Mouse (Mus musculus) CD4-positive, CD25-positive, alpha-beta regulatory T cell, adult 2 months (primary cell): ENCODE data around the gene A930009A15Rik.

Experiments
- DNase-seq: peaks from one replicate; pipeline ENCODE4 v3.0.0-alpha.2; 2012; ENCODE audit warnings: low read depth, low spot score

Gene A930009A15Rik

GRCm38 (mm10) chr10:115569712-115570491 lies at the start of gene A930009A15Rik:
Gene A930009A15Rik, plus strand, starts transcription at chr10:115569986.
- no peak for DNase-seq

GRCm38 (mm10) chr10:115520200-115521080 lies 49.3 kb upstream of the A930009A15Rik start:
- DNase-seq = no peak

DNA sequence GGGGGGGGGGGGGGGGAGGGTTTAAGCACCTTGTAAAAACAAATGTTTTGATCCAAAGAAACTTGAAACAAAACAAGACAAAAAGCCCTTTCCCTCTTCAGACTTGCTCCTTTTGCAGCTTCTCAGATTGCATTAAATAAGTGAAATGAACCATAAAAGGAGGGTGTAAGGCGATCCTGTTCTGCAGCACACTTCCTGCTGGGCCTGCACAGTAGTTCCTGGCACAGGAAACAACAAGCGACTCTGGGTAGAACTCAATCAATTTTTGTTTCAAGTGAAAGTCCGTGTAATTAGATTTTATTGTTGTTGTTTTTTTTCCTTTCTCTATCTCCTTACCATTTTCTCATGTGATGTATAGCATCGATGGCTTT lies 48.7 kb upstream of the A930009A15Rik start:
- DNase-seq = no peak

DNA sequence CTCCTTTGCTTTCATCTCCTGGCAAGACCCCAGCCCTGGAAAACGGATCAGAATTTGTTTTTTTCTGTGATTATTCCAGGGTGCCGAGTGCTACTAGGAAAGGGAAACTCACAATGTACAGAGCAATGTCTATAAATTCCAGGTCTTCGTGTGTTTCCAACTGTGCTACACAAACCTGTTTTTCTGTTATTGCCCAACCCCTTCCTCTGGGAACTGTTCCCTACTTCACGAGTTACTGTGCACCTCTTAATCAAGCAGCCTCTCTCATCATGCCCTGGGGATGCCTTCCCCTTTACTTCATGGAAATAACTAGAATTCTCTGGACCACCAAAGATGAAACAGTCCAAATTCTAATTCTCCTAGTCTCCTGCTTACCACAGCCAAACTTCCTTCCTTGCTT lies 40.9 kb upstream of the A930009A15Rik start:
- DNase-seq = no peak

- DNase-seq = no peak
Measured at GRCm38 (mm10) chr10:115529768-115530167, 40.0 kb upstream of the A930009A15Rik start.

GRCm38 (mm10) chr10:115530746-115531145 lies 39.0 kb upstream of the A930009A15Rik start:
- no peak for DNase-seq

DNA sequence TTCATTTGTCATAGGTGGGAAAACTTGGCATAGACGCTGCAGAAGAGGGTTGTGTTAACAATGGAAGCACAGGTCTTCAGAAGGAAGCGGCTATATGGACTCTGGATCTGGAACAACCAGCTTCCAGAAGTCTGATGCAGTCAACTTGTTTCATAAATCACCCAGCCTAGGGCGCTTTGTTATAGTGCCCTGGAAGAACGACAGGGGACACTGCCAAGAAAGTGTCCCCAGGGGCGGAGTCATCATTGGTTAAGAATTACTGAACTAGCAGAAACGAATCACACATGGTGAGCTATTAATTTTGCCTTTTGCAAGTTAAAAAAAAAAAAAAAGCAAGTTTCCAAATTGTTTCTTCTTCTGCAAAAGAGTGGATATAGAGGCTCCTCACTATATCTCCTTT lies 26.9 kb upstream of the A930009A15Rik start:
- DNase-seq = no peak

- DNase-seq = no peak
Measured at GRCm38 (mm10) chr10:115550253-115550652, 19.5 kb upstream of the A930009A15Rik start.

DNA sequence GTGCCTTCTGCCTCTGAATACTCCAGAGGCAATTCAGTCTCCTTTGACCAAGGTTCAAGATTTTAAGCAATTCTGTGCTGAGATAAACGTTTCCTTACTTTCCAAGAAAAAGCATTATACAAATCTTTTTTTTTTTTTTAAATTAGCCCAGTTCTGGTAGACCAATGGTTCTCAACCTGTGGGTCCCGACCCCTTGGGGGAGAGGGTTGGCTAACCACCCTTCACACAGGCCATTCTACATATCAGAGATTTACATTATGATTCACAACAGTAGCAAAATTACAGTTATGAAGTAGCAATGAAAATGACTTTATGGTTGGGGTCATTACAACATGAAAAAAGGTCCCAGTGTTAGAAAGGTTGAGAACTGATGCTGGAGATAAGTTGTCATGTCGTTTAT lies 18.7 kb upstream of the A930009A15Rik start:
- no peak for DNase-seq

DNA sequence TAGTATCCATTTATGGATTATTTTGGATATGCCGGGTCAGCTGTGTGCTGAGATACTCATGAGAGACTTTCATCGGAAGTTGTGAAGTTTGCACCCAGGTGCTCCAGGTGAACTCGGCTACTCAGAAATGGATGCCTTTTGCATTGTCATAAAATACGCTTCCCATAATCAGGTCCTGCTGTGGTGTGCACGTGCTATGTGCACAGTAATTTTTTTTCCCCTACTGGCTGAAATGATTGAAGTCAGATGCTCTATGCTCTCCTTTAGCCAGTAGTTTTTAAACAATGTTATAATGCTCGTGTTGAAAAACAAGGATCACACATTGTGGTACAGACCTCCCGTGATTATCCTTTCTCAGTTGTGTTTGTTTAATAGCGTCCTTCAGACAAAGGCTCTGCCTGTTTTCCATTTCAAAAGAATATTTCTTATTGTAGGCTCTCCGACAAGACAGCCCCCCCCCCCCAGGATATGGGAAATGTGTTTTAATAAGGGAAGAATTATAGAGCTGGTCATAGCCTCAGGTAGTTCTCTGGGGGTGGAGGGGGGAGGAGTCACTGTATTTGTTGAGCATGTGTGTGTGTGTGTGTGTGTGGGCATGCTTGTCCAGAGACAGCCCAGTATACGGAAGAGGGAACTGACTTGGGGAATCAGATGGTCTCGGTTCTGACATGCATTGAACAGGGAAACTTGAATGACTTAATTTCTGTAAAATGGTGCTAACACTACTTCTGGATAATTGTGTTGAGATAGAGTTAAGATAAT lies 16.3 kb upstream of the A930009A15Rik start:
- DNase-seq = no peak

- DNase-seq = no peak
Measured at GRCm38 (mm10) chr10:115555191-115555765, 14.5 kb upstream of the A930009A15Rik start.

DNA sequence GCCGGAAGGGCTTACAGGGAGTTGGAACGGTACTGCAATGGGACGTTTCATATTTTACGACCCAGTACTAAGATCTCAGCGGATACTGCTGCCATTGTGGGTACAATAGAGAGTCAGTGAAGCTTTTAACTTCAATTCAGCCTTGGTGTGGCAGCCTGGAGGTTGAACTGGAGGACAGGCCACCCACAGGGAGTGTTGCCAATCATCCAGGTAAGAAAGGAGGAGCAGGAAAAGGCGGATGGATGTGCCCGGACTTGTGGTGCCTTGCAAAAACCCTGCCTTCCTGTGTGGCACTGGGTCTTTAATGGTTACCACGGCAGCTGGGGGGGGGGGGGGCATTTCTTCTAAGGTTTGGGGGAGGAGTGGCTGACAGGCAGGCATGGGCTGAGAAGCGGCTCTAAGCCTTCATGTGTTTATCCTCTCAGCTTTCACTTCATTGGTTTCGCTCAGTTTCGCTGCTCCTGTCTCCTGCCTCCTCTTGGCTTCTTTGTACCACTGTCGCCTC lies 13.0 kb upstream of the A930009A15Rik start:
- no peak for DNase-seq

DNA sequence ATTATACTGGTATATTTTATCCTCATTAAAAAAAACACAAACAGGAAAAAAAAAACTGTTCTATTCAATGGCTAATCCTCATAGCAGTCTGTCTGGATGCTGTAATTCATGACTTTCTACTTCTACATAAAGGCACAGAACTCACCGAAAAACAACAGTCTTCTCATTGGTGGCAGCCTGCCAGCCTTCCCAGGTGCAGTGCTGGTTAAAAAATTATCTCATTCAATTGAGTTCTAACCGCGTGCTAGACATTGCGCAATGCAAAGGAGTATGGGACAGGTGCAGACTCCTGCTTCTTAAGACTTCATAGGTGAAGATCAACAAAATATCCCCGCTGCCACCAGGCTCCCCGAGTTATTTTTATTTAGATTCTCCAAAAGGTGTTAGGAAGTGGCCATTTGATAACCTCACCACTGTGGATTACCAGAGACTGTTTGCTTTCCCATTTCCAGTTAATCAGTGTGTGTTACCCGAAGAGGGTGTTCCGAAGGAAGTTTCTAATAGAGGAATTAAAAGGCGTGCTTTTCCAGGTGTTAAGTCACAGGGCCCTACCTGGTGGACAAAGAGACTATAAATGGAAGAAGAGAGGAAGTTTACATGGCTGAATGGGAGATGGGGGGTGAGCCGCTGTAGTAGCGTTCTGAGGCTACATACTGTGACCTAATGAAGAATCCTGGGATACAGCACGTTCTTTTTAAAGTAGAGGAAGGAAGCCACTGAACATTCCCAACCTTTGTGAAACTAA lies 8.5 kb upstream of the A930009A15Rik start:
- no peak for DNase-seq

GRCm38 (mm10) chr10:115562911-115563686 lies 6.7 kb upstream of the A930009A15Rik start:
- no peak for DNase-seq

- no peak for DNase-seq
Measured at GRCm38 (mm10) chr10:115563961-115564360, 5.8 kb upstream of the A930009A15Rik start.

GRCm38 (mm10) chr10:115570577-115570976 lies 791 bp downstream of the A930009A15Rik start:
- DNase-seq = no peak

DNA sequence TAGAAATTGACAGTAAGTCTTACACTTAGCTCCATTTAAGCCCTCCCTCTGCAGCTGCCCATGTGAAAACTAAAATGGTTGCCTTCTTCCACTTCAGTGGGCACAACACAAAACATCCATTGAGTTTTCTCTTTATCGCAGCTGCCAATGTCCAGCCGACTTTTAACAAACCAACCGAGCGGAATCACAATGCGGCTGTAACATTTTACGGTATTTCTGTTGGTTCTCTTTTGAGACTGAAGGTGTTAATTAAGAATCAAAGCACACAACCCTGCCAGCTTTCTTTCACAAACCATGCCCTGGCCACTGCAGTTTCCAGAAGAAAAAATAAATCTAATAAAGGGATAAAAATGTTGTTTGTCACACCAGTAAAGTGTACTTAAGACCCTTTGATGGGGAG lies 1.5 kb downstream of the A930009A15Rik start:
- no peak for DNase-seq

GRCm38 (mm10) chr10:115571734-115572440 lies 2.1 kb downstream of the A930009A15Rik start:
- no peak for DNase-seq

DNA sequence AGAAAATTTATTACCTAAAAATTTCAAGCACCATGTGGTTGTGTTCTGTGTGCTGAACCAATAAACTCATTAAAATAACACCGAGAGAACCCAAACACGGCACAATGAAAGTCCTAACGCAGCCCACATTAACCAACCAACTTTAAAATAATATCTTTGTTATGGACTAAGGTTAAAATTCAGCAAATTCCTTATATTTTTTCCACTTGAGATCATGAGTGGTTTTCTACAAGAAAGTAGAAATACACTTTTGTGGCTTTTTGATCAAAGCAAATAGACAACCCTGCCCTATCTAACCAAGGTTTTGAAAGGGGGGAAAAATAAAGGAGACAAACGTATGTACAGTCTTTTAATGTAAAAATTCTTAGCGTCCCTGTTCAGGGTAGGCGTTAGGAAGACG lies 9.3 kb downstream of the A930009A15Rik start:
- no peak for DNase-seq
